16 mouse cellular contexts compared by ENCODE assay signal in genomic region chr2:105611651-105612050, GRCm38 (mm10). TPM values are rescaled to one million over a fixed set of nuclear protein-coding genes. Genes with fewer than 3 reads are reported as not detected.
DNase-seq lines count a peak whose midpoint lies in the region; ATAC-seq lines count a peak whose summit lies in the region.
"Had no signal": no experiment of that assay in that cellular context is flagged by ENCODE, and none has a peak within 500 bp of the region (broad histone marks: within the 10 kb centered on the region; RNA-seq: fewer than 3 reads in every experiment).

No protein-coding gene starts in this region.

- WGBS in heart, embryonic 11.5 days (ENCODE audit: insufficient replicate concordance): 19% methylated on average over 4 of the region's 4 CpGs
- 11% methylated on average over 4 of the region's 4 CpGs for WGBS in embryonic facial prominence, embryonic 13.5 days
- 11% methylated on average over 4 of the region's 4 CpGs for WGBS in hindbrain, embryonic 13.5 days
- WGBS in midbrain, embryonic 13.5 days: 7% methylated on average over 4 of the region's 4 CpGs
- 12% methylated on average over 4 of the region's 4 CpGs for WGBS in kidney, embryonic 16.5 days

- H3K4me2 ChIP-seq in heart, embryonic 11.5 days: peak overlapping the region; percentile 48
- H3K4me2 ChIP-seq in embryonic facial prominence, embryonic 13.5 days: 0 out of 2 replicates have a peak overlapping the region, but pooled peaks have one; percentile 23
- H3K4me2 ChIP-seq in hindbrain, embryonic 13.5 days: peak overlapping the region; percentile 41
- H3K4me2 ChIP-seq in midbrain, embryonic 13.5 days (replicated peaks): peak overlapping the region; percentile 38
- H3K4me2 ChIP-seq in kidney, embryonic 16.5 days (replicated peaks; ENCODE audit: low read depth, low read length): no peak overlapping the region

- H3K4me1 ChIP-seq in heart, embryonic 11.5 days (ENCODE audit: control insufficient read depth, insufficient read depth, low read length): peaks cover 4% of the 10 kb centered on the region; the same call in 1 of the 2 replicates
- peaks cover 8% of the 10 kb centered on the region for H3K4me1 ChIP-seq in embryonic facial prominence, embryonic 13.5 days
- H3K4me1 ChIP-seq in hindbrain, embryonic 13.5 days (replicated peaks): peaks cover 33% of the 10 kb centered on the region
- H3K4me1 ChIP-seq in midbrain, embryonic 13.5 days (replicated peaks): peaks cover 32% of the 10 kb centered on the region
- H3K4me1 ChIP-seq in kidney, embryonic 16.5 days (ENCODE audit: insufficient read depth, low read length): peaks cover 10% of the 10 kb centered on the region

- 0 out of 2 replicates have a peak overlapping the region, but pooled peaks have one; percentile 22 for H3K9ac ChIP-seq in heart, embryonic 11.5 days (ENCODE audit: low read depth, low read length)
- no peak overlapping the region for H3K9ac ChIP-seq in embryonic facial prominence, embryonic 13.5 days
- H3K9ac ChIP-seq in hindbrain, embryonic 13.5 days: 0 out of 2 replicates have a peak overlapping the region, but pooled peaks have one; percentile 55
- 0 out of 2 replicates have a peak overlapping the region, but pooled peaks have one; percentile 3 for H3K9ac ChIP-seq in midbrain, embryonic 13.5 days (replicated peaks)
- no peak overlapping the region for H3K9ac ChIP-seq in kidney, embryonic 16.5 days (replicated peaks; ENCODE audit: low read length)

- no peak overlapping the region for H3K27ac ChIP-seq in heart, embryonic 11.5 days (ENCODE audit: low read depth, low read length)
- H3K27ac ChIP-seq in embryonic facial prominence, embryonic 13.5 days: no peak overlapping the region
- H3K27ac ChIP-seq in hindbrain, embryonic 13.5 days: peak overlapping the region; percentile 70
- H3K27ac ChIP-seq in midbrain, embryonic 13.5 days: peak overlapping the region; percentile 40
- H3K27ac ChIP-seq in kidney, embryonic 16.5 days (ENCODE audit: low read length): no peak overlapping the region

- H3K4me3 ChIP-seq in heart, embryonic 11.5 days (ENCODE audit: low read depth, low read length): no peak overlapping the region; the same call in 1 of the 2 replicates
- H3K4me3 ChIP-seq in embryonic facial prominence, embryonic 13.5 days: no peak overlapping the region
- no peak overlapping the region for H3K4me3 ChIP-seq in hindbrain, embryonic 13.5 days
- no peak overlapping the region for H3K4me3 ChIP-seq in midbrain, embryonic 13.5 days (replicated peaks)
- no peak overlapping the region for H3K4me3 ChIP-seq in kidney, embryonic 16.5 days (ENCODE audit: low read length)

- no peak for ATAC-seq in heart, embryonic 11.5 days (replicated peaks; ENCODE audit: insufficient number of reproducible peaks, low FRiP score, low TSS enrichment)
- no peak for ATAC-seq in embryonic facial prominence, embryonic 13.5 days (ENCODE audit: insufficient number of reproducible peaks, insufficient read depth, low FRiP score, low TSS enrichment, low read depth)
- no peak for ATAC-seq in hindbrain, embryonic 13.5 days (ENCODE audit: low FRiP score)
- ATAC-seq in midbrain, embryonic 13.5 days: no peak
- ATAC-seq in kidney, embryonic 16.5 days (ENCODE audit: low FRiP score, low TSS enrichment): no peak
- ATAC-seq: activated CD4-positive, CD25-positive, alpha-beta regulatory T cell, adult 4 months had no signal

- no peaks in the 10 kb centered on the region for H3K9me3 ChIP-seq in heart, embryonic 11.5 days (replicated peaks; ENCODE audit: control insufficient read depth, low read length)
- no peaks in the 10 kb centered on the region for H3K9me3 ChIP-seq in embryonic facial prominence, embryonic 13.5 days
- H3K9me3 ChIP-seq in hindbrain, embryonic 13.5 days: no peaks in the 10 kb centered on the region
- no peaks in the 10 kb centered on the region for H3K9me3 ChIP-seq in midbrain, embryonic 13.5 days
- no peaks in the 10 kb centered on the region for H3K9me3 ChIP-seq in kidney, embryonic 16.5 days (ENCODE audit: low read length)

- no peak for DNase-seq in heart, postnatal 10 days
- no peak for DNase-seq in retina, embryonic 14.5 days (ENCODE audit: low spot score)
- DNase-seq in kidney, postnatal 4 days: no peak
- DNase-seq: cerebellum, adult 9-10 months; kidney, adult 8-10 months; lung, postnatal 36 days had no signal

- no peaks in the 10 kb centered on the region for H3K36me3 ChIP-seq in heart, embryonic 11.5 days (ENCODE audit: control insufficient read depth, insufficient read depth, low read length)
- H3K36me3 ChIP-seq in embryonic facial prominence, embryonic 13.5 days: no peaks in the 10 kb centered on the region
- no peaks in the 10 kb centered on the region for H3K36me3 ChIP-seq in hindbrain, embryonic 13.5 days
- H3K36me3 ChIP-seq in midbrain, embryonic 13.5 days: no peaks in the 10 kb centered on the region
- H3K36me3 ChIP-seq in kidney, embryonic 16.5 days (ENCODE audit: insufficient read depth, low read length): no peaks in the 10 kb centered on the region

- intact Hi-C loops in heart, postnatal 10 days (cut with DNase I): no loop called here

- H3K27me3 ChIP-seq in heart, embryonic 11.5 days (ENCODE audit: control insufficient read depth, insufficient read depth, low read length): peaks cover 6% of the 10 kb centered on the region
- H3K27me3 ChIP-seq in embryonic facial prominence, embryonic 13.5 days: peaks cover 43% of the 10 kb centered on the region
- H3K27me3 ChIP-seq in hindbrain, embryonic 13.5 days: peaks cover 64% of the 10 kb centered on the region
- H3K27me3 ChIP-seq in midbrain, embryonic 13.5 days: peaks cover 80% of the 10 kb centered on the region
- H3K27me3 ChIP-seq in kidney, embryonic 16.5 days (ENCODE audit: insufficient read depth, low read length): peaks cover 20% of the 10 kb centered on the region

RNA-seq across cellular contexts. Expression of gene Pax6, which starts 57.0 kb away (rescaled TPM):
- 0.37 and 0.82 TPM in 2 replicates for polyA plus RNA-seq in heart, embryonic 11.5 days (2014; fragmentation: Nextera tagmentation; extraction: Ambion mirVana)
- not detected for total RNA-seq in heart, postnatal 10 days (2021)
- polyA plus RNA-seq in embryonic facial prominence, embryonic 13.5 days (2015; fragmentation: Nextera tagmentation; extraction: Ambion mirVana): 1.6 and 3.2 TPM in 2 replicates
- polyA plus RNA-seq in hindbrain, embryonic 13.5 days (2015; fragmentation: Nextera tagmentation; extraction: Ambion mirVana): 26.4 and 29.8 TPM in 2 replicates
- 39.9 and 40.9 TPM in 2 replicates for polyA plus RNA-seq in midbrain, embryonic 13.5 days (2015; fragmentation: Nextera tagmentation; extraction: Ambion mirVana)
- 0.09 and 0.13 TPM in 2 replicates for polyA plus RNA-seq in kidney, embryonic 16.5 days (2015; fragmentation: Nextera tagmentation; extraction: Ambion mirVana)
- total RNA-seq: gastrocnemius, adult 8-10 months; hematopoietic stem cell, adult 5-6 weeks; liver, adult 2 months had no signal
- polyA plus RNA-seq: liver, adult 2 months; thymus, postnatal 0 days had no signal

Comparison
In these comparisons a context has a peak if more than half of its experiments do, and no peak if none do; other contexts are left out.
1. H3K27ac ChIP-seq: peak in hindbrain, embryonic 13.5 days (single experiment) and midbrain, embryonic 13.5 days (single experiment); none in heart, embryonic 11.5 days (single experiment), embryonic facial prominence, embryonic 13.5 days (single experiment) and kidney, embryonic 16.5 days (single experiment).
2. H3K9ac ChIP-seq: peak in heart, embryonic 11.5 days (single experiment), hindbrain, embryonic 13.5 days (single experiment) and midbrain, embryonic 13.5 days (single experiment); none in embryonic facial prominence, embryonic 13.5 days (single experiment) and kidney, embryonic 16.5 days (single experiment).